Mouse (Mus musculus) stomach, embryonic 16.5 days (tissue): Measurements from ENCODE around the gene Sulf2. TPM values are rescaled to one million over a fixed set of nuclear protein-coding genes. Genes with fewer than 3 reads are reported as not detected.

Experiments used
- ATAC-seq: fragments of 200-750 bp; cut with Nextera tagmentation; 2 replicates; pipeline ENCODE4 v1.8.0; 2017; ENCODE audit warnings: moderate number of reproducible peaks, moderate TSS enrichment; ENCODE audit not compliant: insufficient read depth, low FRiP score
- H3K27ac ChIP-seq: fragments of 300-500 bp; sonication (generic); 2 replicates; pipeline ENCODE4 v1.5.1; 2014; ENCODE audit warnings: low read length
- H3K27me3 ChIP-seq: fragments of 300-500 bp; sonication (generic); 2 replicates; pipeline ENCODE4 v1.6.1; 2014; ENCODE audit warnings: low read length, control low read depth, mixed read lengths; ENCODE audit not compliant: control insufficient read depth, insufficient read depth
- H3K36me3 ChIP-seq: fragments of 300-500 bp; sonication (generic); 2 replicates; pipeline ENCODE4 v1.6.1; 2014; ENCODE audit warnings: low read length; ENCODE audit not compliant: control insufficient read depth, insufficient read depth
- H3K4me1 ChIP-seq: fragments of 300-500 bp; sonication (generic); 2 replicates; pipeline ENCODE4 v1.6.1; 2014; ENCODE audit warnings: low read length, control low read depth, mixed read lengths; ENCODE audit not compliant: control insufficient read depth, insufficient read depth
- H3K4me2 ChIP-seq: fragments of 300-500 bp; sonication (generic); 2 replicates; pipeline ENCODE4 v1.6.1; 2014; ENCODE audit warnings: low read depth, low read length, mixed read lengths
- H3K4me3 ChIP-seq: fragments of 300-500 bp; sonication (generic); replicated peaks from 2 replicates; pipeline ENCODE4 v1.5.1; 2014; ENCODE audit warnings: mild to moderate bottlenecking, low read length
- H3K9ac ChIP-seq: fragments of 300-500 bp; sonication (generic); 2 replicates; pipeline ENCODE4 v1.6.1; 2014; ENCODE audit warnings: low read length
- H3K9me3 ChIP-seq: fragments of 300-500 bp; sonication (generic); replicated peaks from 2 replicates; pipeline ENCODE4 v1.6.1; 2016; ENCODE audit warnings: low read length, control low read depth; ENCODE audit not compliant: control insufficient read depth
- WGBS: fragments of 180-500 bp; shearing (Covaris S2); extraction: QIAGEN DNeasy Blood & Tissue Kit; methylation state at CpG from one replicate; pipeline ENCODE4 v1.1.7; 2014; 5-methylcytosine and 5-hydroxymethylcytosine counted together
- polyA plus RNA-seq: library from polyadenylated mRNA; unstranded; fragments of >200 nt; fragmentation: Nextera tagmentation; extraction: Ambion mirVana; gene quantifications from 2 replicates; pipeline ENCODE4 v1.2.1, GENCODE M21; 2015

Sulf2 gene
- polyA plus RNA-seq, 1 experiment from 2014 or later = 124 TPM

- no peak overlapping the region for H3K4me3 ChIP-seq
- no peaks in the 10 kb centered on the region for H3K27me3 ChIP-seq
- no peak overlapping the region for H3K9ac ChIP-seq
- ATAC-seq = no peak
- peaks cover 15% of the 10 kb centered on the region for H3K36me3 ChIP-seq
- H3K9me3 ChIP-seq = no peaks in the 10 kb centered on the region
- WGBS = 59% methylated on average over 6 of the region's 6 CpGs
- no peaks in the 10 kb centered on the region; the same call in 1 of the 2 replicates for H3K4me1 ChIP-seq
- H3K4me2 ChIP-seq = no peak overlapping the region
- H3K27ac ChIP-seq = peak overlapping the region; percentile 51
Observed at GRCm38 (mm10) chr2:166074322-166074721, 81.1 kb downstream of the Sulf2 start.

DNA sequence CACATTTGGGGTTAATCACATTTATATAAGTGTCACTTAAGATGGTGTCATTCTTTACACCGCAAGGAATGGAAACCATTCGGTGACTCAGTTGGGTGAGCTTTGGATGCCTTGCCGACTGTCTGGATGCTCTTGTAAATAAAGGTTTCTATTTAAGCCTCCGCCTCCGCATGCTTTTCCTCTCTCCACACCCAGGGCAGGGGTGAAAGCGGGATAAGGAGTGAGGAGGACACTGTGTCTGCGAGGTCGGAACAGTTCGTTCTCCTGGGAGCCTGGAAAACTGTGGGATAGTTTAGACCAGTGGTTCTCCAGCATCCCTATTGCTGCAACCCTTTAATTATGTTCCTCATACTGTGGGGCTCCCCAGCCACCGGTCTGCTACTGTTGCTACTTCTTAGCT, 82.4 kb downstream of the Sulf2 start:
- no peak overlapping the region for H3K4me2 ChIP-seq
- H3K4me1 ChIP-seq = no peaks in the 10 kb centered on the region; the same call in 1 of the 2 replicates
- no peak overlapping the region for H3K27ac ChIP-seq
- no peaks in the 10 kb centered on the region for H3K27me3 ChIP-seq
- peaks cover 20% of the 10 kb centered on the region for H3K36me3 ChIP-seq
- H3K9ac ChIP-seq = no peak overlapping the region
- H3K4me3 ChIP-seq = no peak overlapping the region
- ATAC-seq = no peak
- H3K9me3 ChIP-seq = no peaks in the 10 kb centered on the region
- 65% methylated on average over 10 of the region's 10 CpGs for WGBS

DNA sequence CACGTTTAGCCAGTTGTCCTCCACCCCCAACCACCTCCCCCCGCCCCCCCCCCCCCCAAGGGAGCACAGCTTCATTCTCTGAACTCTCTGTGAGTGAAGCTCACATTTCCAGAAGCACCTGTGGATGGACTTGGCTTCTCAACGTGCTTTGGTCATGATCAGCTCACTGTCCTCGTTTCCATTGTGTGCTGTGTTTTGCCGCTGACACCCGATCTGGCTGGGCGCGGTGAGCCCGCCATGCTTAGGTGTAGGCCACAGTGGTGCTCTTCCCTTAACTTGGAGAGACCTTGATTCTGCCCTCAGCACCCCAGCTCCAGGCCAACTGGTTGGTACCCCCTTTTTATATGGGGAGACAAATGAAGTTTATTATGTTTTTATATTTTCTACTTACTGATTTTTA, 83.6 kb downstream of the Sulf2 start:
- Histone ChIP-seq H3K36me3 (peaks cover 20% of the 10 kb centered on the region), H3K27ac (no peak overlapping the region), H3K4me3 (no peak overlapping the region), H3K9me3 (no peaks in the 10 kb centered on the region), H3K27me3 (no peaks in the 10 kb centered on the region), H3K4me1 (no peaks in the 10 kb centered on the region; the same call in 1 of the 2 replicates), H3K9ac (no peak overlapping the region), H3K4me2 (no peak overlapping the region)
- WGBS = 78% methylated on average over 9 of the region's 9 CpGs
- ATAC-seq = no peak

DNA sequence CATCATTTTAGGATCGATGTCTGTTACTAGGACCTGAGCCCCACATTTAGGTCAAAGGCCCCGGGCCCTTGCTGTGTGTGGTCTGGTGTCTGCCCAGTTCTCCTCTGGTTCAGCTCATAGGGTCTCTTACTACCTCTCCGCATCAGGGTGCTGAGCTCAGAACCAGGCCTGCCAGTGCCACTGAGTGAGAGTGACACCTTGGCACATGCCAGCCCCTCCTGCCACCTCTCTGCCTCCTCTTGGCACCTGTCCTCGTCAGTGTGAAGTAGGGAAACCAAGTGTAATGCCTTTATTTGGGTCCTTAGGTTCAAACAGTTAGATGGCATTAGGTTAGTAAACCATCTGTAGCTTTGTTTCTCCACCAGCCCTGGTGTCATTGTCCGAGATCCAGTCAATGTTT, 84.0 kb downstream of the Sulf2 start:
- no peak for ATAC-seq
- H3K36me3 ChIP-seq = peaks cover 20% of the 10 kb centered on the region
- WGBS = 83% methylated on average over 5 of the region's 5 CpGs

DNA sequence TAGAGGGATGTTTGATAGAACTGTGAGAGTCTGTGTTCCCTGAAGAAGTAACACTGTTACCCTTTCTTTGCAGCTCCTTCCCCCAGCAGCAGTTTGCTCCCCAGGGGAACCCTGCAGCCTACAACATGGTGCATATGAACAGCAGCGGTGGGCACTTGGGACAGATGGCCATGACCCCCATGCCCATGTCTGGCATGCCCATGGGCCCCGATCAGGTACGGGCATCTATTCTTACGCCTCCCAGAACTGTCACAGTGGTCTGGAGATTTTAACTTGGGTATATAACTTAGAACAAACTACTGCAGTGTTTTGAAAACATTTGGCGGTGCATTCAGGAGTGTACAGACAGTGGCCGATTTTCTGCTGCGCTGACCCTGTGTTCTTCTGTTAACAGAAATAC, 85.7 kb downstream of the Sulf2 start:
- 91% methylated on average over 7 of the region's 7 CpGs for whole genome bisulfite sequencing
- Histone ChIP-seq H3K27me3 (no peaks in the 10 kb centered on the region), H3K4me1 (no peaks in the 10 kb centered on the region; the same call in 1 of the 2 replicates), H3K4me2 (no peak overlapping the region), H3K9me3 (no peaks in the 10 kb centered on the region), H3K9ac (no peak overlapping the region), H3K4me3 (no peak overlapping the region), H3K36me3 (peaks cover 20% of the 10 kb centered on the region), H3K27ac (no peak overlapping the region)
- no peak for ATAC-seq

More for the DNA sequence above, 84.0 kb downstream of the Sulf2 start:
- H3K4me1 ChIP-seq = no peaks in the 10 kb centered on the region; the same call in 1 of the 2 replicates
- no peak overlapping the region for H3K4me2 ChIP-seq
- H3K4me3 ChIP-seq = no peak overlapping the region
- no peak overlapping the region for H3K27ac ChIP-seq
- no peak overlapping the region for H3K9ac ChIP-seq
- H3K27me3 ChIP-seq = no peaks in the 10 kb centered on the region
- H3K9me3 ChIP-seq = no peaks in the 10 kb centered on the region

GRCm38 (mm10) chr2:166069164-166069563, 86.3 kb downstream of the Sulf2 start:
- Histone ChIP-seq H3K27ac (no peak overlapping the region), H3K4me3 (no peak overlapping the region), H3K4me2 (no peak overlapping the region), H3K4me1 (no peaks in the 10 kb centered on the region), H3K9me3 (no peaks in the 10 kb centered on the region), H3K27me3 (no peaks in the 10 kb centered on the region), H3K9ac (no peak overlapping the region), H3K36me3 (peaks cover 20% of the 10 kb centered on the region)
- 79% methylated on average over 5 of the region's 5 CpGs for WGBS
- ATAC-seq = no peak

GRCm38 (mm10) chr2:166068261-166068660, 87.2 kb downstream of the Sulf2 start:
- H3K27ac ChIP-seq = no peak overlapping the region
- no peaks in the 10 kb centered on the region for H3K27me3 ChIP-seq
- H3K4me3 ChIP-seq = no peak overlapping the region
- H3K9ac ChIP-seq = no peak overlapping the region
- H3K9me3 ChIP-seq = no peaks in the 10 kb centered on the region
- 81% methylated on average over 9 of the region's 9 CpGs for WGBS
- no peaks in the 10 kb centered on the region for H3K4me1 ChIP-seq
- no peak overlapping the region for H3K4me2 ChIP-seq
- no peak for ATAC-seq
- peaks cover 16% of the 10 kb centered on the region for H3K36me3 ChIP-seq

GRCm38 (mm10) chr2:166066434-166066833, 89.0 kb downstream of the Sulf2 start:
- Histone ChIP-seq H3K4me1 (no peaks in the 10 kb centered on the region), H3K9me3 (no peaks in the 10 kb centered on the region), H3K4me2 (no peak overlapping the region), H3K36me3 (peaks cover 13% of the 10 kb centered on the region), H3K4me3 (no peak overlapping the region), H3K9ac (no peak overlapping the region), H3K27me3 (no peaks in the 10 kb centered on the region), H3K27ac (no peak overlapping the region)
- ATAC-seq = no peak
- 84% methylated on average over 4 of the region's 4 CpGs for WGBS

DNA sequence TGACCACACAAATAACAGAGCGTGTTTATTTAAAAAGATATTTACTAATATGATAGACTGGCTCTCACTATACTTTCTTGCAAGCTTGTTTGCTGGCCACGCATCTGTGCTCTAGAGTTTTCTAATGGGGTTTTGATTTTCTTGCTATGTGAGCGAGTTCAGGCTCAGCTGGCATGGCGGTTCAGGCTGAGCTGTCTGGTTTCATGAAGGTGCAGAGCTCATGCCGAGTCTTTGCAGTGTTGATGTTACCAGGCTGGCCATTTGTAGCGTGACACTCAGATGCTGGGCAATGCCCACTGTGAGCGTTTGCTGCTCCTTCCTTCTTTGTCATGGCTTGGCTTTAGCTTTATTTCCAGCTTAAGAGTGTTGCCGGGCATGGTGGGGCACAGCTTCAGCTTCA, 93.0 kb downstream of the Sulf2 start:
- H3K9ac ChIP-seq = no peak overlapping the region
- H3K4me1 ChIP-seq = no peaks in the 10 kb centered on the region
- WGBS = 73% methylated on average over 8 of the region's 8 CpGs
- no peaks in the 10 kb centered on the region for H3K27me3 ChIP-seq
- H3K27ac ChIP-seq = peak overlapping the region; percentile 65
- H3K36me3 ChIP-seq = peaks cover 8% of the 10 kb centered on the region
- no peak for ATAC-seq
- H3K9me3 ChIP-seq = no peaks in the 10 kb centered on the region
- H3K4me2 ChIP-seq = no peak overlapping the region
- no peak overlapping the region for H3K4me3 ChIP-seq

GRCm38 (mm10) chr2:166062008-166062407, 93.5 kb downstream of the Sulf2 start:
- Histone ChIP-seq H3K9ac (no peak overlapping the region), H3K36me3 (peaks cover 8% of the 10 kb centered on the region), H3K27ac (peak overlapping the region; percentile 34), H3K9me3 (no peaks in the 10 kb centered on the region), H3K4me3 (no peak overlapping the region), H3K4me1 (no peaks in the 10 kb centered on the region), H3K4me2 (no peak overlapping the region), H3K27me3 (no peaks in the 10 kb centered on the region)
- 51% methylated on average over 1 of the region's 1 CpGs for WGBS
- ATAC-seq = peak; percentile 25
